ENCODE assay signal across 7 mouse cellular contexts in the genomic region with DNA sequence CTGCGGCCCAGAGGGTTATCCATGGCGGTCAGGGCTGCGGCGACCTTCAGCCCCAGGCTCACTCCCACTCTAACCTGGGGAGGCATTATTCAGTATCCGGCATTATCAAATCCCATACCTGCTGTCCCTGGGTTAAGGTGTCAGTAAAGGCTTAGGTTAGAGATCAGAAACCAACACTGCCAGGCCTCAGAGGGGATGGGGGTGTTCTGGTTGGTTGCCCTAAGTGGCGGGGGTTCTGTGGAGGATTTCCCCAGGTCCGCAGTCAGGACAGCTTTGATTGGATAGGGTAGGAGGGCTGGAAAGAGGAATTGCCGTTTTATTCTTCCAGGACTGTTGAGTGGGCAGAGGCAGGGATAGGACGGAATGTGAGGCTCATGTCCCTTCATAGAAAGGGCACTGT. TPM values are rescaled to one million over a fixed set of nuclear protein-coding genes. Genes with fewer than 3 reads are reported as not detected.
A peak's percentile ranks its signal among the peaks of the same experiment; 100 is the strongest.
DNase-seq lines count a peak whose midpoint lies in the region; ATAC-seq and TF ChIP-seq lines count a peak whose summit lies in the region.

No protein-coding gene starts in this region.

- no peak for TF ChIP-seq CTCF in olfactory bulb, adult 2 months (IDR thresholded peaks at IDR 0.05; ENCODE audit: insufficient read depth, low read depth, low read length)

- no peaks in the 10 kb centered on the region for H3K9me3 ChIP-seq in lung, embryonic 16.5 days (ENCODE audit: control insufficient read depth, low read length)
- no peaks in the 10 kb centered on the region for H3K9me3 ChIP-seq in forebrain, embryonic 10.5 days
- H3K9me3 ChIP-seq in limb, embryonic 11.5 days (ENCODE audit: control insufficient read depth, low read length), result no peaks in the 10 kb centered on the region

- TF ChIP-seq POLR2A in olfactory bulb, adult 2 months (IDR thresholded peaks at IDR 0.05; ENCODE audit: insufficient read depth, low read depth, low read length), result no peak

- H3K27me3 ChIP-seq in lung, embryonic 16.5 days (ENCODE audit: control insufficient read depth, insufficient read depth, low read depth, low read length), result peaks cover 33% of the 10 kb centered on the region
- H3K27me3 ChIP-seq in forebrain, embryonic 10.5 days (ENCODE audit: poor library complexity, severe bottlenecking), result peaks cover 49% of the 10 kb centered on the region
- peaks cover 34% of the 10 kb centered on the region for H3K27me3 ChIP-seq in limb, embryonic 11.5 days (ENCODE audit: control insufficient read depth, insufficient read depth, low read length)

- H3K9ac ChIP-seq in lung, embryonic 16.5 days (ENCODE audit: low read length), result peak overlapping the region; percentile 91
- peak overlapping the region; percentile 66 for H3K9ac ChIP-seq in limb, embryonic 11.5 days (ENCODE audit: low read length)

- peak overlapping the region; percentile 94 for H3K4me2 ChIP-seq in lung, embryonic 16.5 days (ENCODE audit: low read depth, low read length)
- H3K4me2 ChIP-seq in limb, embryonic 11.5 days (ENCODE audit: low read depth, severe bottlenecking), result peak overlapping the region; percentile 84

- no peak for ATAC-seq in lung, embryonic 16.5 days (ENCODE audit: low read depth)
- ATAC-seq in limb, embryonic 11.5 days (ENCODE audit: insufficient number of reproducible peaks, low FRiP score, low TSS enrichment, low read depth), result no peak

- H3K4me3 ChIP-seq in lung, embryonic 16.5 days (ENCODE audit: low read length), result peak overlapping the region; percentile 81
- peak overlapping the region; percentile 74 for H3K4me3 ChIP-seq in forebrain, embryonic 10.5 days
- H3K4me3 ChIP-seq in limb, embryonic 11.5 days (ENCODE audit: low read depth, low read length), result peak overlapping the region; percentile 57
- H3K4me3 ChIP-seq in olfactory bulb, adult 2 months (ENCODE audit: insufficient read depth, low read depth, low read length), result peak overlapping the region; percentile 83

- H3K4me1 ChIP-seq in lung, embryonic 16.5 days (replicated peaks; ENCODE audit: control insufficient read depth, insufficient read depth, low read length), result peaks cover 25% of the 10 kb centered on the region
- peaks cover 58% of the 10 kb centered on the region for H3K4me1 ChIP-seq in forebrain, embryonic 10.5 days
- peaks cover 15% of the 10 kb centered on the region for H3K4me1 ChIP-seq in limb, embryonic 11.5 days (ENCODE audit: control insufficient read depth, insufficient read depth, low read length)
- H3K4me1 ChIP-seq in olfactory bulb, adult 2 months (ENCODE audit: control insufficient read depth, insufficient read depth, low read length), result peaks cover 34% of the 10 kb centered on the region

- WGBS in lung, embryonic 16.5 days, result 53% methylated on average over 9 of the region's 9 CpGs
- WGBS in forebrain, embryonic 10.5 days, result 49% methylated on average over 9 of the region's 9 CpGs
- WGBS in limb, embryonic 11.5 days, result 46% methylated on average over 9 of the region's 9 CpGs
- 48% methylated on average over 9 of the region's 9 CpGs for WGBS in olfactory bulb, adult 2 months

- no peak for DNase-seq in lung, adult 18-20 months
- no peak for DNase-seq in forebrain, embryonic 10.5 days (ENCODE audit: extremely low spot score, low spot score)
- no peak for DNase-seq in limb, embryonic 11.5 days (ENCODE audit: low spot score)
- no peak for DNase-seq in thymus, postnatal 4 days
- no peak for DNase-seq in urinary bladder, postnatal 10 days (ENCODE audit: low spot score)

- peak overlapping the region; percentile 97 for H3K27ac ChIP-seq in lung, embryonic 16.5 days (ENCODE audit: low read length)
- peak overlapping the region; percentile 95 for H3K27ac ChIP-seq in forebrain, embryonic 10.5 days
- H3K27ac ChIP-seq in limb, embryonic 11.5 days (replicated peaks; ENCODE audit: low read depth, low read length), result peak overlapping the region; percentile 91
- peak overlapping the region; percentile 6; the same call in 1 of the 2 replicates for H3K27ac ChIP-seq in olfactory bulb, adult 2 months (ENCODE audit: insufficient read depth, low read depth, low read length)

- H3K36me3 ChIP-seq in lung, embryonic 16.5 days (ENCODE audit: control insufficient read depth, insufficient read depth, low read length), result peaks cover 28% of the 10 kb centered on the region
- H3K36me3 ChIP-seq in forebrain, embryonic 10.5 days (replicated peaks), result peaks cover 38% of the 10 kb centered on the region
- peaks cover 19% of the 10 kb centered on the region for H3K36me3 ChIP-seq in limb, embryonic 11.5 days (ENCODE audit: control insufficient read depth, insufficient read depth, low read length)

RNA-seq across cellular contexts. Expression of a gene that starts 0.7 kb away (rescaled TPM):
- 3.4 and 7.7 TPM in 2 replicates for polyA plus RNA-seq in lung, embryonic 16.5 days (2015; fragmentation: Nextera tagmentation; extraction: Ambion mirVana)
- 6.6 and 7.2 TPM in 2 replicates for polyA plus RNA-seq in forebrain, embryonic 10.5 days (2016; fragmentation: Nextera tagmentation; extraction: Ambion mirVana)
- 4.9 and 6.3 TPM in 2 replicates for polyA plus RNA-seq in limb, embryonic 11.5 days (2014; fragmentation: Nextera tagmentation; extraction: Ambion mirVana)
- polyA plus RNA-seq in olfactory bulb, adult 2 months (2012; ENCODE audit: insufficient read depth, insufficient read length, low replicate concordance, missing spikeins), result not detected in 2 replicates

RNA-seq across cellular contexts. Expression of a gene that starts 2.5 kb away (rescaled TPM):
- 1.5 and 1.6 TPM in 2 replicates for polyA plus RNA-seq in lung, embryonic 16.5 days (2015; fragmentation: Nextera tagmentation; extraction: Ambion mirVana)
- 1.2 and 1.4 TPM in 2 replicates for polyA plus RNA-seq in forebrain, embryonic 10.5 days (2016; fragmentation: Nextera tagmentation; extraction: Ambion mirVana)
- polyA plus RNA-seq in limb, embryonic 11.5 days (2014; fragmentation: Nextera tagmentation; extraction: Ambion mirVana), result 1.9 and 2.2 TPM in 2 replicates
- not detected in 2 replicates for polyA plus RNA-seq in olfactory bulb, adult 2 months (2012; ENCODE audit: insufficient read depth, insufficient read length, low replicate concordance, missing spikeins)

RNA-seq across cellular contexts. Expression of a gene that starts 4.7 kb away (rescaled TPM):
- 9.6 and 16.1 TPM in 2 replicates for polyA plus RNA-seq in lung, embryonic 16.5 days (2015; fragmentation: Nextera tagmentation; extraction: Ambion mirVana)
- 0.38 and 0.46 TPM in 2 replicates for polyA plus RNA-seq in forebrain, embryonic 10.5 days (2016; fragmentation: Nextera tagmentation; extraction: Ambion mirVana)
- 0.34 TPM in 1 of 2 replicates, not detected in the other for polyA plus RNA-seq in limb, embryonic 11.5 days (2014; fragmentation: Nextera tagmentation; extraction: Ambion mirVana)
- not detected in 2 replicates for polyA plus RNA-seq in olfactory bulb, adult 2 months (2012; ENCODE audit: insufficient read depth, insufficient read length, low replicate concordance, missing spikeins)

RNA-seq across cellular contexts. Expression of a gene that starts 10.4 kb away (rescaled TPM):
- 0.04 TPM in 1 of 2 replicates, not detected in the other for polyA plus RNA-seq in lung, embryonic 16.5 days (2015; fragmentation: Nextera tagmentation; extraction: Ambion mirVana)
- polyA plus RNA-seq in forebrain, embryonic 10.5 days (2016; fragmentation: Nextera tagmentation; extraction: Ambion mirVana), result 0.04 TPM in 1 of 2 replicates, not detected in the other
- polyA plus RNA-seq in limb, embryonic 11.5 days (2014; fragmentation: Nextera tagmentation; extraction: Ambion mirVana), result not detected in 2 replicates
- not detected in 2 replicates for polyA plus RNA-seq in olfactory bulb, adult 2 months (2012; ENCODE audit: insufficient read depth, insufficient read length, low replicate concordance, missing spikeins)

RNA-seq across cellular contexts. Expression of a gene that starts 18.8 kb away (rescaled TPM):
- 158 and 172 TPM in 2 replicates for polyA plus RNA-seq in lung, embryonic 16.5 days (2015; fragmentation: Nextera tagmentation; extraction: Ambion mirVana)
- 202 and 208 TPM in 2 replicates for polyA plus RNA-seq in forebrain, embryonic 10.5 days (2016; fragmentation: Nextera tagmentation; extraction: Ambion mirVana)
- 176 and 180 TPM in 2 replicates for polyA plus RNA-seq in limb, embryonic 11.5 days (2014; fragmentation: Nextera tagmentation; extraction: Ambion mirVana)
- polyA plus RNA-seq in olfactory bulb, adult 2 months (2012; ENCODE audit: insufficient read depth, insufficient read length, low replicate concordance, missing spikeins), result not detected in 2 replicates

Comparison
In these comparisons a context has a peak if more than half of its experiments do, and no peak if none do; other contexts are left out.
1. H3K27ac ChIP-seq: peak in every context shown above with its lines; median percentile 97 in lung, embryonic 16.5 days; 95 in forebrain, embryonic 10.5 days; 91 in limb, embryonic 11.5 days; 6 in olfactory bulb, adult 2 months.